15 mouse cellular contexts compared by ENCODE assay signal in the genomic region with DNA sequence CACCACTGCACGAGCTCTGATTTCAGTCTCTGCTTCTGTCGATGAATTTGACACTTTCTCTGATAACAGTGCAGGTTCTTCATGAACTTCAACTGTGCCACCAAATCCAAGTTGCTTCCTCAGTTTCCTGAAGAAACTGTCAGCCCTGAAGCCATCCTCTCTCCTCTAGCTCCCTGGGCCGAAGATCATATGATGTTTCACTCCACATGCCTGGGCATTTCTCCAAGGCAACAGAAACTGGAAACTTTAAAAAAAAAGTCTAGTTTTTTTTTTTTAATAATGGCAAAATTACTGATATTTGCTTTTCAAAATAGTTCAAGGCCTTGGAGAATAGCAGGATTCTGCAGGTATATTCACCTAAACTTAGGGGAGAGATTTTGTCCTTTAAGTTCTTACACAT.
A peak's percentile ranks its signal among the peaks of the same experiment; 100 is the strongest.
DNase-seq lines count a peak whose midpoint lies in the region.
"Had no signal": no experiment of that assay in that cellular context is flagged by ENCODE, and none has a peak within 500 bp of the region (broad histone marks: within the 10 kb centered on the region; RNA-seq: fewer than 3 reads in every experiment).

No protein-coding gene starts in this region.

- DNase-seq in lung, postnatal 10 days: peak; percentile 2
- DNase-seq in lung, postnatal 25 days (ENCODE audit: low spot score): no peak
- DNase-seq in NIH3T3 (ENCODE audit: low read depth): peak; percentile 73
- no peak for DNase-seq in thymus, postnatal 25 days
- DNase-seq in B cell, adult 2 months: no peak
- DNase-seq: adrenal gland, adult 2 months; adrenal gland, postnatal 10 days; adrenal gland, postnatal 25 days; cerebellum, adult 11 months; cerebellum, adult 18-20 months; cerebellum, adult 8-10 months; cerebellum, adult 9-11 months; cerebellum, postnatal 14 days; cerebellum, postnatal 36 days; embryo, embryonic 11 days had no signal

Comparison
In these comparisons a context has a peak if more than half of its experiments do, and no peak if none do; other contexts are left out.
1. DNase-seq: peak in lung, postnatal 10 days (single experiment) and NIH3T3 (single experiment); none in lung, postnatal 25 days (single experiment), thymus, postnatal 25 days (single experiment) and B cell, adult 2 months (0 of 2).